Mouse (Mus musculus): ENCODE results near the gene Cox7a1.
"Not testable (repeated sequence)": the region's sequence is repeated elsewhere in the genome, so short reads cannot be mapped to it uniquely, and the experiment has no call there.

Gene Cox7a1

GRCm38 (mm10) chr7:30193581-30194100 lies 9.7 kb downstream of the Cox7a1 start:
- DNase-seq, result peak; percentile 87 to 91

- peak; percentile 83 to 88 for DNase-seq
Measured at GRCm38 (mm10) chr7:30194101-30194831, 10.3 kb downstream of the Cox7a1 start.

DNA sequence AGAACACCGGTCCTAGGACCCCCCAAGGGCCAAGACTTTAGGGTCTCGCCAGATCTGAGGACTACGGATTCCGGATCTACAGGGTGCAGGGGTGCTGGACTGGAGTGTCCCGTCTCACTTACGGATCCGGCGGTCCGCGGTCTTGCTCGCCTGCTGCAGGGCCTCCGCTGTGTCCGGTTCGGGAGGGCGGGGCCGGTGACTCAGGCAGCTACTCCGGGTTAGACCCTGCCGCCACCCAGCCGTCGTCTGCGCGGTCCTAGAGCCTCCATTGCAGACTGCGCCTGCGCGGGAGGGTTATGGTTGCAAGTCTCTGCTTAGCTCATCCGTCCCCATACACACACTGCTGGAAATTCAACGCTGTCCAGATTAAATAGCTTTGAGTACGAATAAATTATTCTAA lies 10.9 kb downstream of the Cox7a1 start:
- DNase-seq, result peak; percentile 97 to 99

DNA sequence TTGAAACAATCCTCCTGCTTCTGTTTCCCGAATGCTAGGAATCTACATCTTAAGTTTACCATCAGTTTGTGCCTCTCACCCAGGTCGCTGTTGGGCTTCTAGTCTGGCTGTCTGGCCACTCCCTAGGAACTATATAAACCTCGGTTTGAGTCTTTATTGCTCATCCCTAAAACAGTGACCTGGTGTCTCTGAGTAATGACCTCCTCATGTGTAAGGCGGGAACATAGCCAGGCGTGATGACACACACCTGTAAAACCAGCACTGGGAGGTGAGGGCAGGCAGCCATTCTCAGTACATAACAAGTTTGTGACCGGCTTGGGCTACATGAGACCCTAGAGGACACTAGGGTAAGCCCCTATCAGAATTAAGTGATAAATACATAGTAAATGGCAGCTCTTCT lies 11.5 kb downstream of the Cox7a1 start:
- DNase-seq, result no peak

DNA sequence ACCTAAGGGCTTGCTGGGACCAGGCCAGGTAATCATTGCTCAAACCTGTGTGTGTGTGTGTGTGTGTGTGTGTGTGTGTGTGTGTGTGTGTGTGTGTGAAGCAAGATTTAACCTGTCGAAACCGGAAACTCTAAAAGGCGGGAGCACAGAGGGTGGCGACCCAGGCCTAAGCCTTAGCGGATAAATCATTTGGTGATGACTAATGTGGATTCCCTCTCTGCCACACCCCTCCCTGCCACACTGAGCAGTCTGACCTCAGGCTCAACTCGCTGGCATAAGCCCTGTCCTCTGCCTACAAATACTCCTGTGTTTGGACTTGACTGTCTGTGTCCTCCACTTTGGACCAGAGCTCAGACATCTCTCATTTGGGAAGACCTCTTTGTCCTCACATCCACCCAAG lies 12.2 kb downstream of the Cox7a1 start:
- no peak for DNase-seq

- no peak for DNase-seq
Measured at GRCm38 (mm10) chr7:30197592-30198129, 13.7 kb downstream of the Cox7a1 start.

DNA sequence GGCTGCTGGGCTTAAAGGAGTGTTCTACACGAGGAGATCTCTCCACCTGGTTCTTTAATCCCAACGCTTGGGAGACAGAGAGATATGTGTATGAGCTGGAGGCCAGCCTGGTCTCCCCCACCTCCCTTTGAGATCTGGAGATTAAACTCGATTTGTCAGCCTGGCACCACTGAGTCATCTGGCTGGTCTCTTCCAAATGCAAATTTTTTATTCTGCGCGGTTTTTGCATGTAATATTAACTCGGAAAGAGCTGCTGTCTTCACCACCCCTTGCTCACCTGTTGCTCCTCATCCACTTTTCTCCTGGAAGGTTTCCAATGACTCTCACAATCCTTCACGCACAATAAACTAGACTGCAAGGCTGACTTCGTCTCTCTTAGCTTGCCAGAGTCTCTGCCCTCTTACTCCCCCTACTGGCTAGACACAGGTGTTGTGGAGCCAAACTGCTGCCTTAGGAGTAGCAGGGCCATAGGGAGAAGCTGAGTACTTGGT lies 14.6 kb downstream of the Cox7a1 start, which contains the start of gene Capns1:
TSS of gene Capns1 (minus strand) at position 331 of the 491 bp plus-strand sequence.
- peak; percentile 82 to 88 for DNase-seq

DNA sequence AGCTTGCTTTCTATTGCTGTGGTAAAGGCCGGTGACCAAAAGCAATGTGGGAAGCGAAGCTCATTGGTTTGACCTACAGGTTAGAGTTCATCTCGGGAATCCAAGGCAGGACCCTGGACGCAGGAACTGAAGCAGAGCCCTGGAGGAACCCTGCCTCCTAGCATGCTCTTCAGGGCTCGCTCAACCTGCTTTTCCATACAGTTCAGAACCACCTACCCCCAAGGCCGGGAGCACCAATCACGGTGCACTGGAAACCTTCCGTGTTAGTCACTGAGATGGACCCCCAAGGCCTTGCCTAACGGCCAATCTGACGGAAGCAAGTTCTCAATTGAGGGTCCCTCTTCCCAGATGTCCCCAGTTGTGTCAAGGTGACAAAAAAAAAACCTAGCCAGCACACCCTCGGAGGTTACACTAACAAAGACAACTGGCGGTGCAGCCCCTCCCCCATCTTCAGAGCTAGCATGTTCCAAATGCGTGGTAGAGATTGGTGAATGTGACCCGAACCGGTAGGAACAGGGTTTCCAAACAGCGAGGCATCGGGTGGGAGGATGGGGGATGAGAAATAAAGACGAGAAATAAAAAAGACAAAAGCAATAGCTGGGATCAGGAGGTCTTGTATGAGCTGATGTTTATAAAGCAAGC lies 15.7 kb downstream of the Cox7a1 start:
- DNase-seq, result no peak

- DNase-seq, result no peak
Measured at GRCm38 (mm10) chr7:30200200-30200599, 16.3 kb downstream of the Cox7a1 start.

- not testable (repeated sequence) for DNase-seq
Measured at GRCm38 (mm10) chr7:30200661-30201060, 16.7 kb downstream of the Cox7a1 start.

DNA sequence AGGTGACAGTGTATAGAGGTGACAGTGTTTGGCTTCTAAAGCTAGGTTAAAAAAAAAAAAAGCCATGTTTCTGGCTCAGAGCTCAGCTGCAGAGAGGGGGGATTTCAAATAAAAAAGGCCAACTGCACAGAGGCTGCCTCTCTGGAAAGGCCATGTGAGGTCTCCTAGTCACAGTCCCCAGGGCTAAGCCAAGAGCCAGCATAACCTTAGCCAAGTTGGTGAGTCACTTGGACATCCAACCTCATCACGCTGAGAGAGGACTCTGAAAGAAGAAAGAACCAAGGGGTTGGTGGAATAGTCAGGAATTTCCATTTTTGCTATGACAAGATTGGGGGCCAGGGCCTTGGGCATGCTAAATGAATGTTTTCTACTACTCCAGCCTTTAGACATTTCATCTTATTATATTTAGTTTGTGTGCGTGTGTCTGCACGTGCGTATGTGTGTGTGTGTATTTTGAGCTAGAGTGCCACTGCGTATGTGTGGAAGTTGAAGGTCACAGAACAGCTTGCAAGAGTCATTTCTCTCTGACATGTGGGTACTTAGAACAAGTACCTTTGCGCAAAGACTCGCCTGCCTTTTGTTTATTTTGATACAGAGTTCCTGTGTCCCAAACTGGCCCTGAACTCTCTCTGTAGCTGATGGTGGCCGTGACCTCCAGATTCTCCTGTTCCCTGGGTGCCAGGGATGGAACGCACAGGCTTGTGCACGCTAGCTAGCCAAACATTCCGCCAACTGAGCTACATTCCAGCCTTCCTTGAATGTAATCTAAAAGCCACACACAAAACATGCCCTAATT lies 19.1 kb downstream of the Cox7a1 start:
- peak in 1 of 2 experiments; percentile 51 for DNase-seq

- DNase-seq, result no peak
Measured at GRCm38 (mm10) chr7:30204380-30204779, 20.4 kb downstream of the Cox7a1 start.

GRCm38 (mm10) chr7:30205383-30205782 lies 21.4 kb downstream of the Cox7a1 start:
- peak; percentile 87 to 88 for DNase-seq

DNA sequence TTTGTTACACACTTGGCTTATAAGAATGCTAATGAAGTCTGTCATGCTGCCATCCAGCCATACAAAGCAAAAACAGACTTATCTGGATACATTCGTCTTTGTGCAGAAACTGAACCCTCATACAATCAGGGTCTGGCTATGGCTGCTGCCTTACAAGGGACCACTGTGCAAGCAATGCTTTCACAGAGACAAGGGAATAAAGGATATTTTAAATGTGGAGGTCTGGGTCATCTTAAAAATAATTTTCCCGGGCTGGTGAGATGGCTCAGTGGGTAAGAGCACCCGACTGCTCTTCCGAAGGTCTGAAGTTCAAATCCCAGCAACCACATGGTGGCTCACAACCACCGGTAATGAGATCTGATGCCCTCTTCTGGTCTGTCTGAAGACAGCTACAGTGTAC lies 22.4 kb downstream of the Cox7a1 start:
- DNase-seq, result not testable (repeated sequence)

GRCm38 (mm10) chr7:30211025-30211424 lies 27.1 kb downstream of the Cox7a1 start:
- no peak for DNase-seq

GRCm38 (mm10) chr7:30213881-30214280 lies 29.9 kb downstream of the Cox7a1 start:
- DNase-seq, result no peak

GRCm38 (mm10) chr7:30215875-30216274 lies 31.9 kb downstream of the Cox7a1 start:
- DNase-seq, result no peak

DNA sequence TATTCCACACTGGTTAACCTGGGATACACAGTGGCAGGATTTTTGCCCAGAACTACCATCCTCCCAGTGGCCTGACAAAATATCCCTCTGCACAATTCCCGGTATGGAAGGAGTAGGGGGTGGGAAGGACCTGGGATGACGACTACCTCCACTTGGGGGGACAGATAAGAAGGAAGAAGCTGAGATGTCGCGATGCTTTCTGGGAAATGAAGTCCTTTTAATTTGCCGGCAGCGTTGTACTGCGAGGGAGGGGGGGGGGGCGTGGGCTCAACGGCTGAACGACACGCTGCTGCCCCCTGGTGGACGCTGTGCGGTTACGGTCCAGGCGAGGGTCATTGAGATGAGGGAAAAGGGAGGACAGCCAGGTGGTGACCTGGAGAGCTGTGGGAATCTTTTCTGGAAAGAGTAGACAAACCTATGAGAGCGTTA lies 32.8 kb downstream of the Cox7a1 start:
- peak; percentile 94 to 95 for DNase-seq

DNA sequence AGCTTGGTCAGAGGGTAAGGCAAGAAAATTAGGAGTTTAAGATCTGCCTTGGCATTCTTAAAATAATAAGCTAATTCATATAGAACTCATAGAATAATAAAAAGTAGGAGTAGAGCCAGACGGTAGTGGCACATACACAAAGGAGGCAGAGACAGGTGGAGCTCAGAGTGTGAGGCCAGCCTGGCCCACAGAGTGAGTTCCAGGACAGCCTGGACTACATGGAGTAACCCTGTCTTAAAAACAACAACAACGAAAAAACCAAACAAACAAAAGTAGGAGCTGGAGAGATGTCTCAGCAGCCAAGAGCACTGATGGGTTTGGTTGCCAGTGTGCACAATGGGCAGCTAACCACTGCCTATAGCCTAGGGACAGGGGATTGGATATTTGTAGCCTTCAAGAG lies 33.3 kb downstream of the Cox7a1 start:
- no peak for DNase-seq

GRCm38 (mm10) chr7:30219293-30220007 lies 35.5 kb downstream of the Cox7a1 start:
- DNase-seq, result peak; percentile 63 to 73

- no peak for DNase-seq
Measured at GRCm38 (mm10) chr7:30220008-30220356, 36.0 kb downstream of the Cox7a1 start.

GRCm38 (mm10) chr7:30221433-30221832 lies 37.5 kb downstream of the Cox7a1 start:
- DNase-seq, result no peak
